Mouse (Mus musculus) liver, embryonic 11.5 days (tissue): ENCODE measurements around the gene Psme3. TPM values are rescaled to one million over a fixed set of nuclear protein-coding genes. Genes with fewer than 3 reads are reported as not detected.

Source experiments
- ATAC-seq: fragments of 200-750 bp; cut with Nextera tagmentation; replicated peaks from 2 replicates; pipeline ENCODE4 v1.8.0; 2017; ENCODE audit warnings: moderate number of reproducible peaks, mild to moderate bottlenecking, moderate TSS enrichment, moderate library complexity; ENCODE audit not compliant: low FRiP score
- DNase-seq: peaks from one replicate; pipeline ENCODE4 v3.0.0-alpha.2; 2017; ENCODE audit warnings: low spot score
- H3K27ac ChIP-seq: fragments of 300-500 bp; sonication (generic); 2 replicates; pipeline ENCODE4 v1.5.1; 2014; ENCODE audit warnings: mild to moderate bottlenecking, low read depth, low read length, control low read depth
- H3K27me3 ChIP-seq: fragments of 300-500 bp; sonication (generic); replicated peaks from 2 replicates; pipeline ENCODE4 v1.6.1; 2014; ENCODE audit warnings: low read length, mixed read lengths; ENCODE audit not compliant: control insufficient read depth, insufficient read depth
- H3K36me3 ChIP-seq: fragments of 300-500 bp; sonication (generic); 2 replicates; pipeline ENCODE4 v1.6.1; 2014; ENCODE audit warnings: mild to moderate bottlenecking, low read length, moderate library complexity, mixed read lengths; ENCODE audit not compliant: control insufficient read depth, insufficient read depth
- H3K4me1 ChIP-seq: fragments of 300-500 bp; sonication (generic); replicated peaks from 2 replicates; pipeline ENCODE4 v1.6.1; 2014; ENCODE audit warnings: low read length, mixed read lengths; ENCODE audit not compliant: control insufficient read depth, insufficient read depth
- H3K4me2 ChIP-seq: fragments of 300-500 bp; sonication (generic); 2 replicates; pipeline ENCODE4 v1.6.1; 2014; ENCODE audit warnings: mild to moderate bottlenecking, control low read depth, moderate library complexity
- H3K4me3 ChIP-seq: fragments of 300-500 bp; sonication (generic); 2 replicates; pipeline ENCODE4 v1.5.1; 2014; ENCODE audit warnings: low read depth, low read length, control low read depth
- H3K9ac ChIP-seq: fragments of 300-500 bp; sonication (generic); 2 replicates; pipeline ENCODE4 v1.6.1; 2014; ENCODE audit warnings: low read depth, low read length, control low read depth
- H3K9me3 ChIP-seq: fragments of 300-500 bp; sonication (generic); 2 replicates; pipeline ENCODE4 v1.6.1; 2016; ENCODE audit warnings: low read length, inconsistent platforms, mixed read lengths; ENCODE audit not compliant: control insufficient read depth
- WGBS: fragments of 180-500 bp; shearing (Covaris S2); extraction: QIAGEN DNeasy Blood & Tissue Kit; methylation state at CpG from one replicate; pipeline ENCODE4 v1.1.7; 2014; 5-methylcytosine and 5-hydroxymethylcytosine counted together
- polyA plus RNA-seq: library from polyadenylated mRNA; unstranded; fragments of >200 nt; fragmentation: Nextera tagmentation; extraction: Ambion mirVana; gene quantifications from 2 replicates; pipeline ENCODE4 v1.2.1, GENCODE M21; 2014

Psme3 gene
- polyA plus RNA-seq, 1 experiment from 2014 or later: 201 TPM

DNA sequence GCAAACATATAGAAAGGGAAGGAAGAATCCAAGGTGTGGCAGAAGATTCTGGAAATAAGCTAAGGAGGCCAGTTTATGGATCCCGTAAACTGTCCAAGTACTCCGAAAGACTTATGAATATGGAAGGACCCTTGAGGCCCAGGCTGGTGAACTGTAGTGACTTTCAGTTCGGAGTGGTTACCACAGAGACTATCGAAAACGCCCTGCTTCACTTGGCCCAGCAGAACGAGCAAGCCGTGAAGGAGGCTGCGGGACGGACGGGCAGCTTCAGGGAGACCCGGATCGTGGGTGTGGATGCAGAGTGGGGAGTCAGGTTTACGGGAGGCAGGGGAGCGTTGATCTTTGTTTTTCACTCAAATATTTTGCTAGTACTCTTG is 36.8 kb upstream of the Psme3 start:
- Histone ChIP-seq H3K27me3 (no peaks in the 10 kb centered on the region), H3K9ac (peak overlapping the region; percentile 84), H3K4me3 (peak overlapping the region; percentile 84), H3K4me1 (peaks cover 16% of the 10 kb centered on the region), H3K36me3 (peaks cover 3% of the 10 kb centered on the region; the same call in 1 of the 2 replicates), H3K27ac (no peak overlapping the region), H3K9me3 (no peaks in the 10 kb centered on the region), H3K4me2 (peak overlapping the region; percentile 83)
- ATAC-seq (peak; percentile 34), DNase-seq (no peak)
- WGBS: 57% methylated on average over 14 of the region's 14 CpGs

DNA sequence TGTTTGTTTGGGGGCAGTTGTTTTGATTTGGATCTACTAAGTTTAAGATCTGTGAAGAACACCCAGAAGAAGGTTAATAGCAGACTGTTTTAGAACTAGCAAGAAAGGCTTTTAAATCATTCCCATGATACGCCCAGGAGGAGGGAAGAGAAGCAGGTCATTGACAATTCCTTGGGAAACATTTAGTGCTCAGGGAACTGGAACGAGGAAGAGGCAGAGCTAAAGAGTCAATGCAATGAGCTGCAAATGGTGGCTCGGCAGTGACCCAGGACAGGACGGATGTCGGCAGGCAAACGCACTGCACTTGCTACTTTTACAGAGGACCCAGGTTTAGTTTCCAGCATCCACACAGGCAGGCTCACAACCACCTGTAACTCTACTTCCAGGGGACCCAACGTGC is 35.2 kb upstream of the Psme3 start:
- Histone ChIP-seq H3K9ac (no peak overlapping the region), H3K4me3 (no peak overlapping the region), H3K27ac (no peak overlapping the region), H3K9me3 (no peaks in the 10 kb centered on the region), H3K27me3 (no peaks in the 10 kb centered on the region), H3K36me3 (peaks cover 3% of the 10 kb centered on the region; the same call in 1 of the 2 replicates), H3K4me1 (peaks cover 16% of the 10 kb centered on the region), H3K4me2 (no peak overlapping the region)
- 64% methylated on average over 7 of the region's 7 CpGs for WGBS
- no peak for ATAC-seq
- no peak for DNase-seq

DNA sequence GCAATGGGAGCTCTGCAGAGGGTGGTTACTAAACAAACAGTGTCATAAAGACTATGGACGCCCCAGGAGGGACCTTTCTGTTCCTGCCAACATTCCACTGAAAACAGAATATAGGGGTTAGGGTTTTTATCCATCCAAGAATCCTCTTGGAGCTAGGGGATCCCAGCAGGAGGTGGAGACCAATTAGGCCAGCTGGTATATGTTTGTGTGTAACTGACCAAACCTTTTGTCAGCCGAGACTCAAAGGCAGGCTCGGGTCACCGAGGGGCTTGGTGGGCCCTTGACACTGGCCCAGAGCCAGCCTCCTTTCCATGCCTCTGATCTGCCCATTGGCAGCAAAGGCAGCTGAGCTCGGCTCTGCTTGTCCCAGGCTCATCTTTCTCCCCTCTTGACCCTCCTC is 33.1 kb upstream of the Psme3 start:
- H3K4me3 ChIP-seq: no peak overlapping the region
- 58% methylated on average over 5 of the region's 5 CpGs for WGBS
- ATAC-seq (no peak), DNase-seq (no peak)
- H3K27me3 ChIP-seq: no peaks in the 10 kb centered on the region
- no peaks in the 10 kb centered on the region for H3K9me3 ChIP-seq
- peaks cover 3% of the 10 kb centered on the region; the same call in 1 of the 2 replicates for H3K36me3 ChIP-seq
- peaks cover 8% of the 10 kb centered on the region for H3K4me1 ChIP-seq
- no peak overlapping the region for H3K4me2 ChIP-seq
- no peak overlapping the region for H3K9ac ChIP-seq
- H3K27ac ChIP-seq: no peak overlapping the region

DNA sequence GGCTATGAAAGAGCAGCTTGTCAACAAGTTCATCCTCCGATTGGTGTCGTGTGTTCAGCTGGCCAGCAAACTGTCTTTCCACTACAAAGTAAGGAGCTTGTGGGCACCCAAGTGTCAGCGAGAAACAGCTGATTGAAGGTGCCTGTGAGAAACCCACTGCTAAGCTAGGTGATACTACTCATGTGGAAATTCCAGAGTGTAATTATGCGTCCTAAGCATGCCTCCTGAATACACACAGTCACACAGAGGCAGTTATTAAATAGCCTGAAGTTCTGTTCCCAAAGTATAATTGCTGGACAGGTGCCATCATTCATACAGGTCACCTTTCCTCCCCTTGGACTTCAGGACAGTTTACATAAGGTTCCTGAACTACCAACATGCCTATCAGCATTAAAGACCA is 32.2 kb upstream of the Psme3 start:
- H3K9me3 ChIP-seq: no peaks in the 10 kb centered on the region
- 0 out of 2 replicates have a peak, but pooled peaks cover 5% of the 10 kb centered on the region for H3K4me1 ChIP-seq
- ATAC-seq: no peak
- no peak overlapping the region for H3K9ac ChIP-seq
- H3K4me3 ChIP-seq: no peak overlapping the region
- H3K27ac ChIP-seq: no peak overlapping the region
- no peak for DNase-seq
- WGBS: 76% methylated on average over 4 of the region's 4 CpGs
- peaks cover 4% of the 10 kb centered on the region; the same call in 1 of the 2 replicates for H3K36me3 ChIP-seq
- no peak overlapping the region for H3K4me2 ChIP-seq
- no peaks in the 10 kb centered on the region for H3K27me3 ChIP-seq

DNA sequence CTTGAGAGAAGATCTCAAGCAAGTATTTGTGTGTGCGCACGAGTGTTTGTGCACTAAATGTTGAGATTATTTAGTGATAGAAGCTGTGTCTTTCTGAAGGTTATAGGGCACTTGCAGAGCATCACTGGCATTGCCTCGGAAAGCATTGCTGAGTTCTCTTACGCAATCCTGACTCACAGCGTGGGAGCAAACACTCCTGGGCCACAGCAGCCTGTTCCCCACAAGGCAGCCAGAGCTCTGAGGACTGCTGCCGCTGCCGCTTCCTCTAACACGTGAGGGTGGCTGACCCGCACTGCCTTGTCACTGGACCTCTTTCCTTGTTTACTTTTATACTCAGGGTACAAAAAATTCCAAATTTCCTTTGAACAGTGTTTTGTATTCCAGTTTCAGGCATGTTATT is 28.7 kb upstream of the Psme3 start:
- 64% methylated on average over 9 of the region's 9 CpGs for WGBS
- Histone ChIP-seq H3K9me3 (no peaks in the 10 kb centered on the region), H3K9ac (no peak overlapping the region), H3K27me3 (no peaks in the 10 kb centered on the region), H3K36me3 (peaks cover 27% of the 10 kb centered on the region), H3K4me3 (no peak overlapping the region), H3K4me2 (no peak overlapping the region), H3K27ac (no peak overlapping the region), H3K4me1 (0 out of 2 replicates have a peak, but pooled peaks cover 2% of the 10 kb centered on the region)
- DNase-seq: no peak
- no peak for ATAC-seq

DNA sequence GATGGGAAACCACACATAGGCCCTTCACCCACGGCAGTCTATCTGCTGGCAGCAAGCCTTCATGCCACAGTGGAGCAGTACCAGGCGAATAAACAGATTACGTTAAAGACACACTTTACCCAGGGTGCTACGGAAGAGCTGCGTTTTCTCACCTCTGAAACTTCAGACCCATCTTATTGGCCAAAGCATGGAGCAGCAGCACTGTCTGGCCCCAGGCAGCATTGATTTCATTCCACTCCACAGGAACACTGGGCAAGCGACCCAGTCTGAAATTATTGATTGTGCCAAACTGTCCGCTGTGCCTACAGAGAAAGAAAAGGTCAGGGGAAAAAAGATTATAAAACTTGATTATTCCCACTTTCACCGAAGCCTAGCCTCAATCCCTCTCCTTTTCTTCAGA is 24.8 kb upstream of the Psme3 start:
- no peak for ATAC-seq

DNA sequence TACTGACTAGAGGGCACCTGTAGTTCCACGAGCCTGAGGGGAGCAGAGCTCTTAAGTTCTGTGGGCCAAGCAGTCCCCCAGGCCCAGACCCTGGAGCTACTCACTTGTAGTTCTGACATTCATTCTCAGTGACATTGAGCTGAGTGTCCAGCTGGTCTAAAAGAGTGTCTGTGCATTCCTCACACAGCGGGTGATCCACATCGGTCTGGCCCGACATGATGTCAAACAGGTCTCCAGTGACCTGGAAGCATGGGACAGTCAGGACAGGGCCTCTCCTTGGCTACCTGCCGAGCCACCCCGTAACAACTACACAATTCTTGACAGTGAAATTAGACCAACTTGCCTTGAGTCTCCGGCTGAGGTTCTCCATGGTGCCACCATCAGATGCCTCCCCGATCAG is 20.8 kb upstream of the Psme3 start:
- ATAC-seq (no peak), DNase-seq (no peak)
- Histone ChIP-seq H3K4me3 (no peak overlapping the region), H3K36me3 (peaks cover 42% of the 10 kb centered on the region), H3K27me3 (no peaks in the 10 kb centered on the region), H3K4me1 (peaks cover under 1% of the 10 kb centered on the region; the same call in 1 of the 2 replicates), H3K4me2 (no peak overlapping the region), H3K27ac (no peak overlapping the region), H3K9ac (no peak overlapping the region), H3K9me3 (no peaks in the 10 kb centered on the region)
- 96% methylated on average over 8 of the region's 8 CpGs for WGBS

More for the DNA sequence above, 24.8 kb upstream of the Psme3 start:
- H3K9ac ChIP-seq: no peak overlapping the region
- H3K36me3 ChIP-seq: peaks cover 46% of the 10 kb centered on the region
- H3K27me3 ChIP-seq: no peaks in the 10 kb centered on the region
- no peak overlapping the region for H3K4me3 ChIP-seq
- H3K9me3 ChIP-seq: no peaks in the 10 kb centered on the region
- H3K4me2 ChIP-seq: no peak overlapping the region
- H3K27ac ChIP-seq: no peak overlapping the region
- no peak for DNase-seq
- 98% methylated on average over 8 of the region's 8 CpGs for WGBS
- no peaks in the 10 kb centered on the region for H3K4me1 ChIP-seq

DNA sequence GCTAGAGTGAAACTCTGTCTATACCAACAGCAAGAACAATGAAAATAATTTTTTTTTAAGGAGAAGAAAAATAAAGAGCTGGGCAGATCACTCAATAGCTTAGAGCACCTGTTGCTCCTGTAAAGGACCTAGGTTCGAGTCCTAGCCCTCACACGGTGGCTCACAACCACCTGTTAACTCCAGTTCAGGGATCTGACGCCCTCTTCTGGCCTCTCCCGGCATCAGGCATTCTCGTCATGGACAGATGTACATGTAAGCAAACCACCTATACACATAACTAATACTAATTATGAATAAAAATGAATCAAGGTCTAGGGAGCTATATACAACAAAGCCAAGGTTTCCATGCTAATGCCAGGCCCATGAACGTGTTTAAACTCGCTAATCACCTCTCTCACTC is 15.1 kb upstream of the Psme3 start:
- no peak for ATAC-seq
- H3K36me3 ChIP-seq: peaks cover 8% of the 10 kb centered on the region; the same call in 1 of the 2 replicates

DNA sequence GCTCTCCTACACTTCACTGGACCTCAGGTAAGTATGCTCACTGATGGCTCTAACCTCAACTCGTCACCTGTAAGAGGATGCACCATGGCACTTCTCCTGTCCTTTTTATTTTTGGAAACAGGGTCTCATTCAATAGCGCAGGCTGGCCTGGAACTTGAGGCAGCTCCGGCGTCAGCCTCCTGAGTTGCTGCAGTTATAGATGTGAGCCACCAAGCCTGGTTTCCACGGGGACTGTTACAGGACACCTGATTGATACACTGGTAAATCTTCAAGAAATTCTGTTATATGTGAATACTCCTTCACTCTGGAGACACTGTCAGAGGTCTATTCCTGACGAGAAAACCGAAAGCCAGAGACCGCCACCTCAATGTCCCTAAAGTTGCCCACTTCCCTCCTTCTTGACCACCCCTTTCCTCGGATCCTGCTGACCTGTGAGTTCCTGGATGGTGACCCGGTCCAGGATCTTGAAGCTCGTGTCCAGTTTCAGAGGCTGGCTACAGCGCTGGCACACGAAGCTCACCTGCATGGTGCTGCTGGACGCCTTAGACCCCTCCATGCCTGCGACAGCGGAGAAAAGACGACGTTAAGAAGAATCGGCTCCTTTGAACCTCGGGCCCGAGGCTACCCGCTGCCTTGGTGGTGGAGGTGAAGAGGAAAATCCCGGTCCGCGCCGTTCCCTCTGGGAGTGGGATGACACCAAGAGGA is 14.6 kb upstream of the Psme3 start:
- H3K9ac ChIP-seq: peak overlapping the region; percentile 85
- no peak for DNase-seq
- 10% methylated on average over 26 of the region's 26 CpGs for WGBS
- peak overlapping the region; percentile 39; the same call in 1 of the 2 replicates for H3K27ac ChIP-seq
- peaks cover 11% of the 10 kb centered on the region for H3K4me1 ChIP-seq
- peak overlapping the region; percentile 86 for H3K4me3 ChIP-seq
- H3K27me3 ChIP-seq: no peaks in the 10 kb centered on the region
- peak; percentile 39 for ATAC-seq
- H3K9me3 ChIP-seq: no peaks in the 10 kb centered on the region
- peaks cover 8% of the 10 kb centered on the region; the same call in 1 of the 2 replicates for H3K36me3 ChIP-seq
- H3K4me2 ChIP-seq: peak overlapping the region; percentile 91

More for the DNA sequence above, 15.1 kb upstream of the Psme3 start:
- Histone ChIP-seq H3K27ac (no peak overlapping the region), H3K4me1 (peaks cover 11% of the 10 kb centered on the region), H3K4me3 (peak overlapping the region; percentile 86), H3K27me3 (no peaks in the 10 kb centered on the region), H3K9ac (peak overlapping the region; percentile 85), H3K9me3 (no peaks in the 10 kb centered on the region), H3K4me2 (peak overlapping the region; percentile 91)
- 60% methylated on average over 7 of the region's 7 CpGs for WGBS
- DNase-seq: no peak
